Mouse (Mus musculus) midbrain, embryonic 14.5 days (tissue): ENCODE measurements around the gene Usp6nl. TPM values are rescaled to one million over a fixed set of nuclear protein-coding genes. Genes with fewer than 3 reads are reported as not detected.

Source experiments
- ATAC-seq: fragments of 200-750 bp; cut with Nextera tagmentation; 2 replicates; pipeline ENCODE4 v1.8.0; 2017; ENCODE audit warnings: moderate number of reproducible peaks, moderate library complexity; ENCODE audit not compliant: low FRiP score, low TSS enrichment
- DNase-seq: peaks from one replicate; pipeline ENCODE4 v3.0.0-alpha.2; 2015
- H3K27ac ChIP-seq: fragments of 300-500 bp; sonication (generic); replicated peaks from 2 replicates; pipeline ENCODE4 v1.5.1; 2014; ENCODE audit warnings: mild to moderate bottlenecking, low read depth, low read length, moderate library complexity
- H3K27me3 ChIP-seq: fragments of 300-500 bp; sonication (generic); 2 replicates; pipeline ENCODE4 v1.6.1; 2014; ENCODE audit warnings: low read length, control low read depth, mixed read lengths; ENCODE audit not compliant: control insufficient read depth, insufficient read depth
- H3K36me3 ChIP-seq: fragments of 300-500 bp; sonication (generic); 2 replicates; pipeline ENCODE4 v1.6.1; 2014; ENCODE audit warnings: low read length, control low read depth; ENCODE audit not compliant: control insufficient read depth, insufficient read depth
- H3K4me1 ChIP-seq: fragments of 300-500 bp; sonication (generic); 2 replicates; pipeline ENCODE4 v1.6.1; 2014; ENCODE audit warnings: mild to moderate bottlenecking, antibody characterized with exemption, low read length, control low read depth; ENCODE audit not compliant: control insufficient read depth, insufficient read depth
- H3K4me2 ChIP-seq: fragments of 300-500 bp; sonication (generic); 2 replicates; pipeline ENCODE4 v1.6.1; 2014; ENCODE audit warnings: mild to moderate bottlenecking, low read length, moderate library complexity
- H3K4me3 ChIP-seq: fragments of 300-500 bp; sonication (generic); replicated peaks from 2 replicates; pipeline ENCODE4 v1.5.1; 2014; ENCODE audit warnings: low read depth, low read length
- H3K9ac ChIP-seq: fragments of 300-500 bp; sonication (generic); replicated peaks from 2 replicates; pipeline ENCODE4 v1.6.1; 2014; ENCODE audit warnings: mild to moderate bottlenecking, low read length, moderate library complexity
- H3K9me3 ChIP-seq: fragments of 300-500 bp; sonication (generic); 2 replicates; pipeline ENCODE4 v1.6.1; 2016; ENCODE audit warnings: low read length, control low read depth, mixed read lengths; ENCODE audit not compliant: control insufficient read depth
- WGBS: fragments of 180-500 bp; shearing (Covaris S2); extraction: QIAGEN DNeasy Blood & Tissue Kit; methylation state at CpG from one replicate; pipeline ENCODE4 v1.1.7; 2014; 5-methylcytosine and 5-hydroxymethylcytosine counted together
- polyA plus RNA-seq: library from polyadenylated mRNA; unstranded; fragments of >200 nt; fragmentation: Nextera tagmentation; extraction: Ambion mirVana; gene quantifications from 2 replicates; pipeline ENCODE4 v1.2.1, GENCODE M21; 2014

Usp6nl gene
- polyA plus RNA-seq, 1 experiment from 2014 or later = 13.7 TPM

DNA sequence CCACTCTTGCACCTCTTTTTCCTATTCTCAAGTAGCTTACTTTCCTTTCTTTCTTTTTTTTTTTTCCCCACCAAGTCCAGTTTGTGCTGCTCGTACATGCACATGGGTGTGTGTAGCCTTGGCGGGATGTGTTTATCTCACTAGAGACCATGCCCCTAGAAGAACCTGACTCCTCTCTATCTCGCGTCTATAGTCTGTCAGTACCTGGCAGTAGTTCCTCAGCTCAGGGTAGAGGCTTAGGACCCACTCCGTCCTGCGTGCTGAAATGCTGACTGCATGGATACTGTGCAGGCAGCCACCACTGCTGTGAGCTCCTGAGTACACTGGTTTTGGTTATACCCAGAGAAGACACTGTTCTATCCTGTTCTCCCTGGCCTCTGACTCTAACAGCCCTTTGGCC is 69.5 kb downstream of the Usp6nl start:
- H3K27ac ChIP-seq = no peak overlapping the region
- no peaks in the 10 kb centered on the region for H3K4me1 ChIP-seq
- H3K36me3 ChIP-seq = no peaks in the 10 kb centered on the region
- 93% methylated on average over 6 of the region's 6 CpGs for WGBS
- no peak for DNase-seq
- no peak overlapping the region for H3K9ac ChIP-seq
- H3K27me3 ChIP-seq = no peaks in the 10 kb centered on the region
- no peak overlapping the region for H3K4me2 ChIP-seq
- no peak overlapping the region for H3K4me3 ChIP-seq
- no peaks in the 10 kb centered on the region for H3K9me3 ChIP-seq
- ATAC-seq = no peak

DNA sequence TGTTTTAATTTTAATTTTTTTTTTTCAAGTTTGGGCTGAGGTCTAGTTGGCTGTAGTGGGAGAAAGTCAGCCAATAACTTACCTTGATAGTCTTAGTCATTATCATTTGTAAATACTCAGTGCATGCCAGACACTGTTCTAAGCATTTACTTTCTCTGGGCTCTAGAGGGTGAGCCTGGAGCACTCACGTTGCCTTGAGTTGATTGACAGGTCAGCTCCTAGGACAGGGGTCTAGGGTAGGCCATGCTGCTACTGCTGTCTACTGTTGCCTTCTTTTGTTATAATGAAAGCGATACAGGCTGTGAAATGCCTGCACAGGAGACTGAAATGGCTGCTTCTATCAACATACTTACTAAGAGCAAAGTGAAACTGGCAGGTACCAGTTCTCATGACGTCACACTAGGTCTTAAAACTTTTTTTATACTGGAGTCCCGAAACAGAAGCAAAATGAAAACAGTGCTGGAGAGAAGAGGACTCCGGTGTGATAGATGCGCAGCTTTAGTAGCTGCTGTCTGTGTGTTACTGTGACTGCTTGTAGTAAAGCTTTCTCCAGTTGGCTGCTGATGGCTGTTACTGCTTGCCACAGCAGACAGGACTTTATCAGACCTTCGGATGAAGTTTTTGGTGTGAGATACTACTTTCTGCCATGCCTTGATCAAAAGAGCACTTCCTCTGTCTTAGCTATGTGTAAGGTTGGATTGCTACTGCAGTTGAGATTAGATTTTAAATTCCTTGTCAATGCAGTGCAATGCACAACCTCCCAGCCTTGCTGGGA is 73.6 kb downstream of the Usp6nl start:
- WGBS = 74% methylated on average over 7 of the region's 7 CpGs
- H3K27ac ChIP-seq = no peak overlapping the region
- no peak for ATAC-seq

DNA sequence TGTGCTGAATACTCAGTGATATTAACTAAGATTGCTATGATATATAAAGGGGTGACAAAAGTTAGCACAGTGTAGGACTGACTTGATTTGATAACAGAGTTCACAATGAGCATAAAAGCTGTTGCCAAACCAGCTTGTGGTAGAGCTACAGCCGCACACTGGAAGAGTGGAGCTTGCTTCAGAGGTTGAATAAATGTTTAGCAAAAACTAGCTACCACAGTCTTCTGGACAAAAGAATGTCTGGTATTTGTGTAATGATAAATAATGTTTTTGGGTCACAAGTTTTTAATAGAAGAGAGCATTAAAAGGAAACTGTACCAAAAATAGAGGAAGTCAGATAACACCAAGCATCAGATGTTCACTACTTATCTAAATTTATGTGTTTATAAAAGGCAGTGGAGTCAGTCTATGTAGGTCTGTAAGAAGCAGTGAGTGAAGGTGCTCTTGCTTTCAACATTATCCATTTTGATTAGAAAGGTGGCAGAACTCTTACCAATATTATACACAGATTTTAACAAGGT is 74.2 kb downstream of the Usp6nl start:
- Histone ChIP-seq H3K27ac (no peak overlapping the region), H3K9ac (no peak overlapping the region), H3K36me3 (no peaks in the 10 kb centered on the region), H3K9me3 (no peaks in the 10 kb centered on the region), H3K4me1 (no peaks in the 10 kb centered on the region), H3K4me3 (no peak overlapping the region), H3K4me2 (no peak overlapping the region), H3K27me3 (no peaks in the 10 kb centered on the region)
- ATAC-seq (no peak), DNase-seq (no peak)
- WGBS = 89% methylated on average over 1 of the region's 1 CpGs

More for the DNA sequence above, 73.6 kb downstream of the Usp6nl start:
- Histone ChIP-seq H3K4me2 (no peak overlapping the region), H3K4me3 (no peak overlapping the region), H3K27me3 (no peaks in the 10 kb centered on the region), H3K36me3 (no peaks in the 10 kb centered on the region), H3K9ac (no peak overlapping the region), H3K9me3 (no peaks in the 10 kb centered on the region), H3K4me1 (no peaks in the 10 kb centered on the region)
- DNase-seq = no peak

DNA sequence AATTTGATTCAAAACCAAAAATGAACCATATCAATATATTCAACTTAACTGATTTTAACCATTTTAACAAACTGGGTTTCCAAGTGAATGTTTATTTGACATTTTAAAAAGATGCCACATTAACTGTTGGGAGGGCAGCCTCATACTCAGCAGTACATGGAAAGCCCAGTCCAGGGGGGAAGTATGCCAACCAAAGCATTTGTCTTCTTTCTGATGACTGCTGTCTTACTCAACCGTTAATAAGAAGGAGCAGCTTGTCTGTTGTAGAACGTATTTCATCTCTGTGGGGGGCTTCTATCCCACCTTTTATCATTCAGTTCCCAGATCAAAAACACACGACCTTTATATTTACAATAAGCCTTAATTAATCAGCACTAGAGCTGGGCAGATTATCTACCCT is 74.7 kb downstream of the Usp6nl start:
- Histone ChIP-seq H3K27ac (no peak overlapping the region), H3K9ac (no peak overlapping the region), H3K4me1 (no peaks in the 10 kb centered on the region), H3K27me3 (no peaks in the 10 kb centered on the region), H3K4me2 (no peak overlapping the region), H3K9me3 (no peaks in the 10 kb centered on the region), H3K4me3 (no peak overlapping the region), H3K36me3 (no peaks in the 10 kb centered on the region)
- no peak for ATAC-seq
- DNase-seq = no peak
- WGBS = 38% methylated on average over 3 of the region's 3 CpGs

DNA sequence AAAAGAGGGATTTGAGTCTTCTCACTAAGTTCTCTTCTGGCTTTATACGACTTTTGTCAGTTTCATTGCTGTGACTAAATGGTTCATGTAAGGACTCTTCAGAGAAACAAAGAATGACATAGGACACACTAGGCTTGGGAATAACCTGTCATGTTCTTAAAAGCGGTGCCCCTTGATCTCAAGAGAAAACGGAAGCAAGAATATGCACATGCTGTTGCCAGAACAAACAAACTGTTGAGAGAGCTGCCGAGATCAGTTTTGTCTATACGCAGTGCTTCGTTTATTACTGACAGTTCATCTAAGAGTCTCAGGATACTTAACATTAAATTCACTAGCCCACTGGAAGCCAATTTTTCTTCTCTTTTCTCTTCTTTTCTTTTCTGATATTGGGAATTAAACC is 76.4 kb downstream of the Usp6nl start:
- Histone ChIP-seq H3K4me2 (no peak overlapping the region), H3K9me3 (no peaks in the 10 kb centered on the region), H3K36me3 (no peaks in the 10 kb centered on the region), H3K27ac (no peak overlapping the region), H3K4me3 (no peak overlapping the region), H3K9ac (no peak overlapping the region), H3K4me1 (peaks cover 9% of the 10 kb centered on the region; the same call in 1 of the 2 replicates), H3K27me3 (no peaks in the 10 kb centered on the region)
- DNase-seq (no peak), ATAC-seq (no peak)
- 75% methylated on average over 6 of the region's 6 CpGs for WGBS

DNA sequence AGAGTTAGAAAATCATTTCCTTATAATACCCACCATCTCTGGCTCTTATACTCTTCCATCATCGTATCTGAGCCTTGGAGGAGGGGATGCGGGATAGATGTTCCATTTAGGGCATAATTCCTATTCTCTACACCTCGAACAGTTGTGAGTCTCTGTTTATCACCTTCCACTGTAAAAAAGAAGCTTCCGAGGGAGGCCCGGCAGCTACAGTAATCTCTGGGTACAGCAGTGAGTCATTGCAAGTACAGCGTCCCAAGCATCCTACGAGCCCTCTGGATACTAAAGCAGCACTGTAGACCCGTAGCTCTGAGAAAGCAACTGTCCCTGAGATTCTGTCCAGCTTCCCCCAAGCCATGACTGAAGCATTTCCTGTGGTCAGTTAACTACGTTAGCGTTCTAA is 78.6 kb downstream of the Usp6nl start:
- H3K27ac ChIP-seq = no peak overlapping the region
- DNase-seq = no peak
- H3K4me3 ChIP-seq = no peak overlapping the region
- H3K27me3 ChIP-seq = no peaks in the 10 kb centered on the region
- no peak for ATAC-seq
- H3K9ac ChIP-seq = no peak overlapping the region
- peaks cover 9% of the 10 kb centered on the region; the same call in 1 of the 2 replicates for H3K4me1 ChIP-seq
- H3K4me2 ChIP-seq = no peak overlapping the region
- WGBS = 91% methylated on average over 10 of the region's 10 CpGs
- no peaks in the 10 kb centered on the region for H3K36me3 ChIP-seq
- H3K9me3 ChIP-seq = no peaks in the 10 kb centered on the region

DNA sequence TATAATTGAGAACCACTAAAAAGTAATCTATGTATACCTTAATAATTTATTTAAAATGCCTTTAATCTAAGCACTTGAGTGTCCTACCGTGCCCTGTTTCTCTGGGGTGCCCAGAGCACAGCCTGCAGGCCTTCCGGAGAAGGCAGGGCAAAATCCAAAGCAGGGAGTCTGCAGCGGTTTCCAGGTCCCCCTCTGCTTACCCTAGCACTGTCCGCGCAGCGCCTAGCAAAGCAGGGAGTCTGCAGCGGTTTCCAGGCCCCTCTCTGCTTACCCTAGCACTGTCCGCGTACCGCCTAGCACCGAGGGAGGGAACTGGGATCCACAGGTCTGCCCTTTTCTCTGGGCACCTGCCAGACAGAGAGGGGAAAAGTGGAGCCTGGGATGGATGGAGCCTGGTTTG is 80.9 kb downstream of the Usp6nl start:
- Histone ChIP-seq H3K27me3 (no peaks in the 10 kb centered on the region), H3K9me3 (no peaks in the 10 kb centered on the region), H3K4me1 (peaks cover 9% of the 10 kb centered on the region; the same call in 1 of the 2 replicates), H3K9ac (no peak overlapping the region; the same call in 1 of the 2 replicates), H3K36me3 (no peaks in the 10 kb centered on the region), H3K4me2 (no peak overlapping the region), H3K27ac (no peak overlapping the region), H3K4me3 (no peak overlapping the region)
- ATAC-seq = peak; percentile 59; the same call in 1 of the 2 replicates
- DNase-seq = peak; percentile 76
- 3% methylated on average over 11 of the region's 11 CpGs for WGBS

DNA sequence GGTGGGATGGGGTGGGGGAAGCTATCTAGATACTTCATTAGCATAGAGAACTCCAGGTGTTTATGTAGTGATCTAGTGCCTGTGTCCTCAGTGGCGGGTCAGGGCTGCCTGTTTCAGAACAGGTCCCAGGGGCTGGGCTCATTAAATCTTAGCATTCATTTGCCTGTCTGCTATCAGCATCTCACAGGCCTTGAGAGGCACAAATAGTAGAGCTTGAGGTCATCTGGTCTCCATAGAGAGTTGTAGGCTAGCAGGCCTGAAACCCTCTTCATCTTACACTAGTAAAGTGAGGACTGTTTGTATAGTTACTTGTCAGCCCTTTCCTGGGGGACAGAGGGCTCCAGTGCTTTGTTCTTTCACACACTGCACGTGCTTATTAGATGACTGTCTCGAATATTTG is 81.5 kb downstream of the Usp6nl start:
- Histone ChIP-seq H3K4me1 (peaks cover 9% of the 10 kb centered on the region; the same call in 1 of the 2 replicates), H3K9ac (no peak overlapping the region), H3K36me3 (peaks cover under 1% of the 10 kb centered on the region; the same call in 1 of the 2 replicates), H3K4me2 (no peak overlapping the region), H3K4me3 (no peak overlapping the region), H3K27ac (0 out of 2 replicates have a peak overlapping the region, but pooled peaks have one; percentile 5), H3K27me3 (no peaks in the 10 kb centered on the region), H3K9me3 (no peaks in the 10 kb centered on the region)
- DNase-seq = peak; percentile 17
- WGBS = 18% methylated on average over 3 of the region's 3 CpGs
- no peak; the same call in 1 of the 2 replicates for ATAC-seq

DNA sequence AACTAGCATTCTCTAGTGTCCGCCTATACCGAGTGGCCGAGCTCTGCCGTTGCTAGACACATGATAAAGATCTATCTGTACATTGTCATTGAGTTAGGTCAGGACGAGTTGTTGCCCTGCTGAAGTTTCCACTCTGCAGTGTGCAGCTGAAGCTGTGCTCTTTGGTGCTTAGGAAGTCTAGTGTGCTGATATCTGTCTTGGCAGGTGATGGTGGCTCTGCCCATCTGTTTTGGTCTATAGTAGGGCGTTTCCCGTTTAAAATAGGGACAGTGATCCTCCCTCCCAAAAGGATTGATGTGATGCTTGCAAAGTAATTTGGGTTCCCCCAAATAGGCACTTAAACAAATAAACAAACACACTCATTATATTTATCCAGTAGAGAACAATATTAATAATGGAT is 82.2 kb downstream of the Usp6nl start:
- Histone ChIP-seq H3K27me3 (no peaks in the 10 kb centered on the region), H3K4me3 (no peak overlapping the region), H3K4me1 (peaks cover 9% of the 10 kb centered on the region; the same call in 1 of the 2 replicates), H3K27ac (no peak overlapping the region), H3K9ac (no peak overlapping the region), H3K4me2 (no peak overlapping the region), H3K9me3 (no peaks in the 10 kb centered on the region), H3K36me3 (peaks cover 7% of the 10 kb centered on the region)
- ATAC-seq (no peak), DNase-seq (peak; percentile 11)
- 75% methylated on average over 7 of the region's 7 CpGs for WGBS
